Mouse (Mus musculus): ENCODE results near the gene Serhl. TPM values are rescaled to one million over a fixed set of nuclear protein-coding genes. Genes with fewer than 3 reads are reported as not detected.

Serhl gene
- polyA plus RNA-seq, 1 experiment from 2014 or later: 20.1 TPM

GRCm38 (mm10) chr15:83084022-83084640, 5.2 kb upstream of the Serhl start:
- Histone ChIP-seq H3K9me3 (replicated peaks) (no peaks in the 10 kb centered on the region), H3K27me3 (peaks cover 7% of the 10 kb centered on the region), H3K36me3 (no peaks in the 10 kb centered on the region), H3K9ac (no peak overlapping the region), H3K27ac (no peak overlapping the region), H3K4me2 (no peak overlapping the region), H3K4me1 (replicated peaks) (peaks cover 34% of the 10 kb centered on the region), H3K4me3 (replicated peaks) (no peak overlapping the region)
- DNase-seq: no peak
- 57% methylated on average over 13 of the region's 13 CpGs for WGBS (ENCODE audit: insufficient replicate concordance)
- ATAC-seq (ENCODE audit: low read depth): no peak

DNA sequence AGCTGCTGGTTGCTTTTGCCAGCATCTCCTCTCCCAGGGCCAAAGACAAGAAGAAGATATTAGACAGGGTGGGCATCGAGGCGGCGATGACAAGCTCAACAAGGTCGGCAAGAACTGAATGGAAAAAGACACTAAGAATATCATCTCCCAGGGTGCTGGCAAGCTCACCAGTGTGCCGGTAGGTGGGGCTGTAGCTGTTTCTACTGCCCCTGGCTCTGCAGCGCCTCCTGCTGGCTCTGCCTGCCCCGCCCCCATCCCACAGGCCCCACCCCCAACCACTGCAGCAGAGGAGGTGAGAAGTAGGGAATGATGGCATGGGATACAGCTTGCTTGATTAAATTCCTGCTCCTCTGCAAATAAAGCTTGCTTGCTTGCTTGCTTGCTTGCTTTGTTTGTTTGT, 3.4 kb upstream of the Serhl start:
- Histone ChIP-seq H3K9me3 (replicated peaks) (no peaks in the 10 kb centered on the region), H3K9ac (no peak overlapping the region), H3K27ac (no peak overlapping the region), H3K4me1 (replicated peaks) (peaks cover 40% of the 10 kb centered on the region), H3K36me3 (no peaks in the 10 kb centered on the region), H3K27me3 (peaks cover 18% of the 10 kb centered on the region), H3K4me3 (replicated peaks) (no peak overlapping the region), H3K4me2 (no peak overlapping the region)
- ATAC-seq (ENCODE audit: low read depth): 0 out of 2 replicates have a peak, but pooled peaks have one; percentile 57
- 20% methylated on average over 7 of the region's 7 CpGs for WGBS (ENCODE audit: insufficient replicate concordance)
- peak; percentile 52 for DNase-seq

GRCm38 (mm10) chr15:83086636-83087328, 2.5 kb upstream of the Serhl start:
- Histone ChIP-seq H3K4me3 (replicated peaks) (no peak overlapping the region), H3K9ac (no peak overlapping the region), H3K27ac (no peak overlapping the region), H3K36me3 (no peaks in the 10 kb centered on the region), H3K4me2 (no peak overlapping the region), H3K4me1 (replicated peaks) (peaks cover 43% of the 10 kb centered on the region), H3K9me3 (replicated peaks) (no peaks in the 10 kb centered on the region), H3K27me3 (peaks cover 18% of the 10 kb centered on the region)
- no peak for ATAC-seq (ENCODE audit: low read depth)
- 42% methylated on average over 13 of the region's 13 CpGs for WGBS (ENCODE audit: insufficient replicate concordance)
- DNase-seq: peak; percentile 20

DNA sequence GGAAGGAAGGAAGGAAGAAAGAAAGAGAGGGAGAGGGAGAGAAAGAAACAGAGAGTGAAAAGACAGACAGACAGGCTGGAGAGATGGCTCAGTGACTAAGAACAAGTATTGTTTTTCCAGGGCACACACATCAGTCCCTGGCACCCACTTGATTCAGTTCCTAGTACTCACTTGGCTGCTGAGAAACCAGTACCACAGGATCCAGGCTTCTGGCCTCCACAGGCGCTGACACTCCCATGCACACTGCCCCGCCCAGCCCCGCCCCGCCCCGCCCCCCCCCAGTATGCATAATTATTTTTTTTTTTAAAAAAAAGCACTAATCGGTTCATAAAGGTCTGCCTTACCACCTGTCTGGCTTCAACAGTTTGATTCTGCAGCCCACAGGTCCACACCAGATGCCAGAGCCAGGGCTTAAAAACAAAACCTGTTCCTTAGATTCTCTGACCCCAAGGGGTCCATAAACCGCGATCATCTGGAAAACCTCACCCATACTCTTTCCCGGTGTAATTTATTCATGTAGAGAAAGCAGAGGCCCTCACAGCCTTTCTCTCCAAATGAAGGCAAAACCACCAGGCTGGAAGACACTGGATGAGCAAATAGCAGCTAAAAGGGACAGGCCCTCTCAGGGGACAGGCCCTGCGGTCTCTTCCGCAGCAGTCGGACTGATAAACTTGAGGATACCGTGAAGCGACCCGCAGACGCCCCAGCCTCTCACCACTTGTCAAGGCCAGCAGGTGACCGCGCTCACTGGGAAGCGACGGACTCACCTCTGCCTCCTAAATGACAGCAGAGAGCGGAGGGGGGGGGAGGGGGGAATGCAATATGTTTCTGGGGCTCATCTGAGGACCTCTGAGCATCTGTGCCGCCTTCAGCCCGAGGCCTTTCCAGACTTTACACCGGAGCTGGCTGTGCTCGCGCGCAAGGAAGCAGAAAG, 544 bp upstream of the Serhl start:
- no peak for DNase-seq
- H3K9ac ChIP-seq: peak overlapping the region; percentile 11; the same call in 1 of the 2 replicates
- WGBS (ENCODE audit: insufficient replicate concordance): 8% methylated on average over 27 of the region's 27 CpGs
- H3K36me3 ChIP-seq: no peaks in the 10 kb centered on the region
- peaks cover 18% of the 10 kb centered on the region for H3K27me3 ChIP-seq
- peak overlapping the region; percentile 8 for H3K4me3 ChIP-seq (replicated peaks)
- ATAC-seq (ENCODE audit: low read depth): peak; percentile 64; the same call in 1 of the 2 replicates
- no peak overlapping the region for H3K27ac ChIP-seq
- no peaks in the 10 kb centered on the region for H3K9me3 ChIP-seq (replicated peaks)
- peak overlapping the region; percentile 50 for H3K4me2 ChIP-seq
- H3K4me1 ChIP-seq (replicated peaks): peaks cover 43% of the 10 kb centered on the region

DNA sequence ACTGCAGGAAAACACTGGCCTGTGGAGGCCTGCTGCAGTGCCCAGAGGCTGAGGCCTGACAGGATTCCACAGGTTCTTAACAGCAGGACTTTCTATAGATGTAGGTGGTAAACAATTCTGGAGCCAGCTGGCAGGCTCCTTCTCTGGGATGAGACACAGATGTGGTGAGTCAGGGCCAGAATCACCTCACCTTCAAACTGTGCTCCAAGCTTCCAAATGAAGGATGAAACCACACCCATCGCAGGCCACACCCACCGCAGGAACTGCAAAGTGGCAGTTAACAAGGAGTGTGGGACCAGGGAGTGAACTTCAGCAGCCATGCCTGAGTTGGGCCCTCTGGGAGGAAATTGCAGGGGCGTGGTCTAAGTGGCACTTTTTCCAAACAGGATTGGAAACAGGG, 1.6 kb downstream of the Serhl start:
- Histone ChIP-seq H3K9me3 (replicated peaks) (no peaks in the 10 kb centered on the region), H3K36me3 (no peaks in the 10 kb centered on the region), H3K4me2 (no peak overlapping the region), H3K9ac (no peak overlapping the region), H3K27ac (no peak overlapping the region), H3K4me1 (replicated peaks) (peaks cover 42% of the 10 kb centered on the region), H3K27me3 (peaks cover 15% of the 10 kb centered on the region), H3K4me3 (replicated peaks) (no peak overlapping the region)
- ATAC-seq (ENCODE audit: low read depth): no peak
- 38% methylated on average over 3 of the region's 3 CpGs for WGBS (ENCODE audit: insufficient replicate concordance)
- DNase-seq: no peak

GRCm38 (mm10) chr15:83093687-83094086, 4.4 kb downstream of the Serhl start:
- 60% methylated on average over 2 of the region's 2 CpGs for WGBS (ENCODE audit: insufficient replicate concordance)
- no peak for DNase-seq
- no peak for ATAC-seq (ENCODE audit: low read depth)

GRCm38 (mm10) chr15:83095950-83096349, 6.6 kb downstream of the Serhl start:
- no peak for ATAC-seq (ENCODE audit: low read depth)
- Histone ChIP-seq H3K9me3 (replicated peaks) (no peaks in the 10 kb centered on the region), H3K9ac (no peak overlapping the region), H3K27ac (no peak overlapping the region), H3K27me3 (peaks cover 17% of the 10 kb centered on the region), H3K4me1 (replicated peaks) (peaks cover 22% of the 10 kb centered on the region), H3K4me3 (replicated peaks) (no peak overlapping the region), H3K4me2 (no peak overlapping the region), H3K36me3 (no peaks in the 10 kb centered on the region)
- no peak for DNase-seq
- 23% methylated on average over 2 of the region's 2 CpGs for WGBS (ENCODE audit: insufficient replicate concordance)

More at GRCm38 (mm10) chr15:83093687-83094086, 4.4 kb downstream of the Serhl start:
- Histone ChIP-seq H3K4me3 (replicated peaks) (no peak overlapping the region), H3K36me3 (no peaks in the 10 kb centered on the region), H3K4me1 (replicated peaks) (peaks cover 14% of the 10 kb centered on the region), H3K9me3 (replicated peaks) (no peaks in the 10 kb centered on the region), H3K4me2 (no peak overlapping the region), H3K9ac (no peak overlapping the region), H3K27me3 (peaks cover 25% of the 10 kb centered on the region), H3K27ac (no peak overlapping the region)

DNA sequence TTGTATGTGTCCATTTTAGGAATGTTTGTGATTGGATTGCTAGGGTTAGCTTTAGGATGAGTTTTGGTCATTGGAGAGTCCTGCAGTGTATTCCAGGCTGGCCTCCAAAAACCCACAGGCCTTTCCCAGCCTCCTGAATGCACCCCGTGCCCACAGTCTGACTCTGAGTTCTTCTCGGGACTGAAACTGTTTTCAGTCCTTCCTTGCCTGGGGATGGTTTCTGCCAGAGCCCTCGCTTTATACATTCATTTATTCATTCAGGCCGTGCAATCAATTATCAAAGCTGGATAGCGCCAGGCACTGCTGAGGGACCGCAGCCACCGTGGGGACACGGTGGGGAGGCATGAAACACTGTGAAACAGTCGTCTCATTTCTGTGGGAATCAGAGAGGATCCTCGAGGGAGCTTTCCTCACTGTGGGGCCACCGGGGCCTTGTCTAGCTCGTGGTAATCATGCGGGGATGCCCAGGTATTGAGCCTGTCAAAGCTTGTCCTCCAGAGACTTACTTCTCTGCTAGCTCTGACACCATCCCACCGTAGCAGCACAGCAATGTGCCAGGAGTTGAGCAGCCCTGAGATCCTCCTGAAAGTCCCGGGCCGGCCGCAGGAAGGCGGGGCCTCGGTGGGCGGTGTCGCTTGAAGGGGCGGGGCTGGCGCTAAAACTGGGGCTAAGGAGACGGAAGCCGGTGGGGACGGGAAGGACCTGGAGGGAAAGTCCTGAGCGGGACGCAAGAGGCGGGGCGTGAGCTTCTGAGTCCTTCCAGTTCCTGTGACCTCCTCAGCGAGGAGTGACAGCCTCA, 10.4 kb downstream of the Serhl start:
- peak; percentile 90 for ATAC-seq (ENCODE audit: low read depth)
- Histone ChIP-seq H3K4me2 (peak overlapping the region; percentile 90), H3K4me1 (replicated peaks) (peaks cover 20% of the 10 kb centered on the region), H3K27ac (peak overlapping the region; percentile 31; the same call in 1 of the 2 replicates), H3K36me3 (no peaks in the 10 kb centered on the region), H3K4me3 (replicated peaks) (peak overlapping the region; percentile 69), H3K9me3 (replicated peaks) (no peaks in the 10 kb centered on the region), H3K27me3 (peaks cover 17% of the 10 kb centered on the region), H3K9ac (peak overlapping the region; percentile 81)
- peak; percentile 92 for DNase-seq
- 6% methylated on average over 31 of the region's 31 CpGs for WGBS (ENCODE audit: insufficient replicate concordance)

GRCm38 (mm10) chr15:83100332-83100662, 11.0 kb downstream of the Serhl start:
- WGBS (ENCODE audit: insufficient replicate concordance): 1% methylated on average over 8 of the region's 8 CpGs
- Histone ChIP-seq H3K27me3 (peaks cover 17% of the 10 kb centered on the region), H3K9me3 (replicated peaks) (no peaks in the 10 kb centered on the region), H3K4me1 (replicated peaks) (peaks cover 20% of the 10 kb centered on the region), H3K4me2 (peak overlapping the region; percentile 90), H3K36me3 (no peaks in the 10 kb centered on the region), H3K9ac (peak overlapping the region; percentile 81), H3K27ac (peak overlapping the region; percentile 31), H3K4me3 (replicated peaks) (peak overlapping the region; percentile 69)
- ATAC-seq (ENCODE audit: low read depth) (no peak), DNase-seq (no peak)

DNA sequence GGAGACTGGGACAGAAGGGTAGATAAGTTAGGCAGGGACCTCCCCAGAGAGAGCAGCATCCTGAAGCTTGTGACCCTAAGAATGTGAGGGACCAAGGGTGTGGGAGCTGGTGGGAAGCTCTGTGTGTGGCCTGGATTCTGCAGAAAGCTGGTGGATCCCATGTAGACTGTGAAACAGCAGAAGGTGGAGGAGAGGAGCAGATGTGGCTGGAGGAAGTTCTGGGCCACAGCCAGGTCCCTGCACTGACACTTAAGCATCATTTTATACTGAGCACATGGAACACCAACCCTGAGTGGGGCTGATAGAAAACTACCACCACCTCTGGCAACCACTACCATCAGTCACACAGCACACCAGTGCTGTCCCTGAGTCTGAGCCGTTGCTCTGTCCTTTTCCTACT, 13.8 kb downstream of the Serhl start:
- peaks cover 12% of the 10 kb centered on the region for H3K27me3 ChIP-seq
- no peak for DNase-seq
- no peak overlapping the region for H3K4me3 ChIP-seq (replicated peaks)
- peaks cover 3% of the 10 kb centered on the region; the same call in 1 of the 2 replicates for H3K36me3 ChIP-seq
- H3K4me2 ChIP-seq: no peak overlapping the region
- H3K4me1 ChIP-seq (replicated peaks): peaks cover 20% of the 10 kb centered on the region
- no peak overlapping the region for H3K9ac ChIP-seq
- no peak for ATAC-seq (ENCODE audit: low read depth)
- H3K27ac ChIP-seq: no peak overlapping the region
- 69% methylated on average over 1 of the region's 1 CpGs for WGBS (ENCODE audit: insufficient replicate concordance)
- H3K9me3 ChIP-seq (replicated peaks): no peaks in the 10 kb centered on the region
